Mouse (Mus musculus): ENCODE measurements around the gene Fam3c.

Gene Fam3c

GRCm38 (mm10) chr6:22354031-22354430, 2.0 kb downstream of the Fam3c start:
- no peak for DNase-seq (ENCODE audit: low spot score)

GRCm38 (mm10) chr6:22351551-22351950, 4.5 kb downstream of the Fam3c start:
- no peak for DNase-seq (ENCODE audit: low spot score)

- no peak for DNase-seq (ENCODE audit: low spot score)
These were observed 5.8 kb downstream of the Fam3c start for GRCm38 (mm10) chr6:22350239-22350571.

- DNase-seq (ENCODE audit: low spot score), result no peak
These were observed 6.4 kb downstream of the Fam3c start for GRCm38 (mm10) chr6:22349531-22350238.

- DNase-seq (ENCODE audit: low spot score), result no peak
These were observed 7.1 kb downstream of the Fam3c start for GRCm38 (mm10) chr6:22348975-22349374.

GRCm38 (mm10) chr6:22348130-22348529, 7.9 kb downstream of the Fam3c start:
- DNase-seq (ENCODE audit: low spot score), result no peak

- no peak for DNase-seq (ENCODE audit: low spot score)
These were observed 8.7 kb downstream of the Fam3c start for GRCm38 (mm10) chr6:22347132-22347902.

GRCm38 (mm10) chr6:22344443-22344842, 11.6 kb downstream of the Fam3c start:
- DNase-seq (ENCODE audit: low spot score), result no peak

GRCm38 (mm10) chr6:22343706-22344105, 12.3 kb downstream of the Fam3c start:
- no peak for DNase-seq (ENCODE audit: low spot score)

GRCm38 (mm10) chr6:22343292-22343691, 12.8 kb downstream of the Fam3c start:
- DNase-seq (ENCODE audit: low spot score), result no peak

GRCm38 (mm10) chr6:22340779-22341178, 15.3 kb downstream of the Fam3c start:
- no peak for DNase-seq (ENCODE audit: low spot score)

GRCm38 (mm10) chr6:22339763-22340542, 16.1 kb downstream of the Fam3c start:
- DNase-seq (ENCODE audit: low spot score), result no peak

- no peak for DNase-seq (ENCODE audit: low spot score)
These were observed 23.5 kb downstream of the Fam3c start for GRCm38 (mm10) chr6:22332548-22332947.

- DNase-seq (ENCODE audit: low spot score), result no peak
These were observed 25.7 kb downstream of the Fam3c start for GRCm38 (mm10) chr6:22330169-22330960.

- DNase-seq (ENCODE audit: low spot score), result no peak
These were observed 28.1 kb downstream of the Fam3c start for GRCm38 (mm10) chr6:22327931-22328330.

- DNase-seq (ENCODE audit: low spot score), result no peak
These were observed 29.0 kb downstream of the Fam3c start for GRCm38 (mm10) chr6:22327091-22327490.

- DNase-seq (ENCODE audit: low spot score), result no peak
These were observed 29.8 kb downstream of the Fam3c start for GRCm38 (mm10) chr6:22326289-22326688.

GRCm38 (mm10) chr6:22325364-22326072, 30.5 kb downstream of the Fam3c start:
- peak; percentile 63 for DNase-seq (ENCODE audit: low spot score)

GRCm38 (mm10) chr6:22298059-22298458, 58.0 kb downstream of the Fam3c start:
- DNase-seq (ENCODE audit: low spot score), result no peak

GRCm38 (mm10) chr6:22297028-22297427, 59.0 kb downstream of the Fam3c start:
- DNase-seq (ENCODE audit: low spot score), result no peak

- no peak for DNase-seq (ENCODE audit: low spot score)
These were observed 62.1 kb downstream of the Fam3c start for GRCm38 (mm10) chr6:22293922-22294321.
